Mouse (Mus musculus) intestine, embryonic 14.5 days (tissue): ENCODE measurements around the gene Atf2. TPM values are rescaled to one million over a fixed set of nuclear protein-coding genes. Genes with fewer than 3 reads are reported as not detected.
"Not testable (repeated sequence)": the region's sequence is repeated elsewhere in the genome, so short reads cannot be mapped to it uniquely, and the experiment has no call there.

Source experiments
- ATAC-seq: fragments of 200-750 bp; cut with Nextera tagmentation; replicated peaks from 2 replicates; pipeline ENCODE4 v1.8.0; 2017; ENCODE audit warnings: low read depth, moderate number of reproducible peaks, moderate TSS enrichment, moderate library complexity; ENCODE audit not compliant: low FRiP score, low TSS enrichment
- DNase-seq: peaks from one replicate; pipeline ENCODE4 v3.0.0-alpha.2; 2018; ENCODE audit warnings: low spot score
- H3K27ac ChIP-seq: fragments of 300-500 bp; sonication (generic); 2 replicates; pipeline ENCODE4 v1.5.1; 2014; ENCODE audit warnings: low read depth, mild to moderate bottlenecking, control low read depth
- H3K27me3 ChIP-seq: fragments of 300-500 bp; sonication (generic); replicated peaks from 2 replicates; pipeline ENCODE4 v1.6.1; 2014; ENCODE audit warnings: low read length, control low read depth; ENCODE audit not compliant: control insufficient read depth, insufficient read depth
- H3K36me3 ChIP-seq: fragments of 300-500 bp; sonication (generic); 2 replicates; pipeline ENCODE4 v1.6.1; 2014; ENCODE audit warnings: low read length, control low read depth; ENCODE audit not compliant: control insufficient read depth, insufficient read depth
- H3K4me1 ChIP-seq: fragments of 300-500 bp; sonication (generic); replicated peaks from 2 replicates; pipeline ENCODE4 v1.6.1; 2014; ENCODE audit warnings: low read length, control low read depth, mixed read lengths; ENCODE audit not compliant: control insufficient read depth, insufficient read depth
- H3K4me2 ChIP-seq: fragments of 300-500 bp; sonication (generic); 2 replicates; pipeline ENCODE4 v1.6.1; 2014; ENCODE audit warnings: low read length
- H3K4me3 ChIP-seq: fragments of 300-500 bp; sonication (generic); 2 replicates; pipeline ENCODE4 v1.5.1; 2014; ENCODE audit warnings: low read depth, low read length, control low read depth, mixed read lengths
- H3K9ac ChIP-seq: fragments of 300-500 bp; sonication (generic); 2 replicates; pipeline ENCODE4 v1.6.1; 2014; ENCODE audit warnings: mild to moderate bottlenecking, low read length
- H3K9me3 ChIP-seq: fragments of 300-500 bp; sonication (generic); 2 replicates; pipeline ENCODE4 v1.6.1; 2016; ENCODE audit warnings: low read length, control low read depth; ENCODE audit not compliant: control insufficient read depth
- WGBS: fragments of 180-500 bp; shearing (Covaris S2); extraction: QIAGEN DNeasy Blood & Tissue Kit; methylation state at CpG from one replicate; pipeline ENCODE4 v1.1.7; 2014; 5-methylcytosine and 5-hydroxymethylcytosine counted together
- polyA plus RNA-seq: library from polyadenylated mRNA; unstranded; fragments of >200 nt; fragmentation: Nextera tagmentation; extraction: Ambion mirVana; gene quantifications from 2 replicates; pipeline ENCODE4 v1.2.1, GENCODE M21; 2014

The Atf2 gene
- polyA plus RNA-seq, 1 experiment from 2014 or later: 69.4 TPM

DNA sequence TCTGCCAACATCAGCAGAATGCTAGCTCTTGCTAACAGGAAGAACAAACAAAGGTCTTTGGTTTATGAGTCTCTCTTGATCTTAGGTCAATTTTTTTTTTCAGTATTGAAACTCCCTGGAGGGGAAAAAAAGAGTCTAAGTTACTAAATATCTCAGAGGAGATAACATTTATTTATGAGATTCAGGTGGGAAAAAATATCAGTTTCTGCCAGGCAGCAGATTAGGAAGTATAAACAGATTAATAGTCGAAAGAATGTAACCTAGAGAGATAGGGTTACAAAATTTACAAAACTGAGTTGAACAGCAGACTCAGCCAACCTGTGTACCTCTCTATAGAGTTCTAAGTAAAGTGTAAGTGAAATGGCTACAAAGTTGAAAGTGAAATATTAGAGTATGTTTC lies 7.9 kb upstream of the Atf2 start:
- 0 out of 2 replicates have a peak, but pooled peaks cover 2% of the 10 kb centered on the region for H3K36me3 ChIP-seq
- no peaks in the 10 kb centered on the region for H3K9me3 ChIP-seq
- H3K27me3 ChIP-seq: no peaks in the 10 kb centered on the region
- H3K9ac ChIP-seq: no peak overlapping the region
- no peak overlapping the region for H3K4me2 ChIP-seq
- ATAC-seq (no peak), DNase-seq (no peak)
- no peak overlapping the region for H3K4me3 ChIP-seq
- H3K4me1 ChIP-seq: no peaks in the 10 kb centered on the region
- H3K27ac ChIP-seq: no peak overlapping the region
- 60% methylated on average over 1 of the region's 1 CpGs for WGBS

DNA sequence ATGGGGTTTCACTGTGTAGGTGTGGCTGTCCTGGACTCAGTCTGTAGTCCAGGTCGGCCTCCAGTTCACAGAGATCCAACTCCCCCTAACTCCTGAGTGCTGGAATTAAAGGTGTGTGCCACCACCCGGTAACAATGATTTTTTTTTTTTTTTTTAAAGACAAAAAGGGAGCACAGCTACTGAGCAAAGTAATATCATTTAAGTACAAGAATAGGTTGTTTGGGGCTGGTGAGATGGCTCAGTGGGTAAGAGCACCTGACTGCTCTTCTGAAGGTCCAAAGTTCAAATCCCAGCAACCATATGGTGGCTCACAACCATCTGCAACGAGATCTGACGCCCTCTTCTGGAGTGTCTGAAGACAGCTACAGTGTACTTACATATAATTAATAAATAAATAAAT lies 4.5 kb upstream of the Atf2 start:
- not testable (repeated sequence) for ATAC-seq, H3K9ac ChIP-seq, H3K27me3 ChIP-seq, H3K27ac ChIP-seq, DNase-seq, H3K4me2 ChIP-seq, H3K4me3 ChIP-seq, H3K36me3 ChIP-seq, H3K4me1 ChIP-seq, H3K9me3 ChIP-seq
- 66% methylated on average over 4 of the region's 4 CpGs for WGBS

DNA sequence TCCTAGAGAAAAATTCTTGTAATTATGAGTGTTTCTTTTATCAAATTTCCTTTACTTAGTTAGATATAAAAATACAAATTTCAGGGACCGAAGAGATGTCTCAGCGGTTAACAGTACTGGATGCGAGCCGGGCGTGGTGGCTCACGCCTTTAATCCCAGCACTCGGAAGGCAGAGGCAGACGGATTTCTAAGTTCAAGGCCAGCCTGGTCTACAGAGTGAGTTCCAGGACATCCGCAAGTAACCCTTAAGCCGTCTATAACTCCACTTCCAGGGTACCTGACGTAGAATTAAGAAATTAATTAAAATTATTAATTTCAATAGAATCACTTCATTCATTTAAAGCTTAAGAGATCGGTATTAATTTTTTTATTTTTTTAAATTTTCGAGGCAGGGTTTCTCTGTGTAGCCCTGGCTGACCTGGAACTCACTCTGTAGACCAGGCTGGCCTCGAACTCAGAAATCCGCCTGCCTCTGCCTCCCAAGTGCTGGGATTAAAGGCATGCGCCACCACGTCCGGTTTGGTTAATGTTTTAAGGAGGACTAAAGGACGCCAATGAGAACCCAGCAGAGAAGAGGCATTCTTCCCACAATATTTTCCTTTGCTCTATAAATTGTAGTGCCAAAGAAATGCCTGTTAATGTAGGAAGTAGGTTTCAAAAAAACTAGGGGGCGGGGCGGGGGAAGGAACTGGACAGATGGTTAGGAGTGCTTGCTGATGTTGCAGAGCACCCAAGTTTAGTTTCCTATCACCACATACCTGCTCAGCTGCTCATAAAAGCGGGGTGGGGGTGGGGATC lies 1.2 kb upstream of the Atf2 start:
- H3K4me1 ChIP-seq: no peaks in the 10 kb centered on the region

DNA sequence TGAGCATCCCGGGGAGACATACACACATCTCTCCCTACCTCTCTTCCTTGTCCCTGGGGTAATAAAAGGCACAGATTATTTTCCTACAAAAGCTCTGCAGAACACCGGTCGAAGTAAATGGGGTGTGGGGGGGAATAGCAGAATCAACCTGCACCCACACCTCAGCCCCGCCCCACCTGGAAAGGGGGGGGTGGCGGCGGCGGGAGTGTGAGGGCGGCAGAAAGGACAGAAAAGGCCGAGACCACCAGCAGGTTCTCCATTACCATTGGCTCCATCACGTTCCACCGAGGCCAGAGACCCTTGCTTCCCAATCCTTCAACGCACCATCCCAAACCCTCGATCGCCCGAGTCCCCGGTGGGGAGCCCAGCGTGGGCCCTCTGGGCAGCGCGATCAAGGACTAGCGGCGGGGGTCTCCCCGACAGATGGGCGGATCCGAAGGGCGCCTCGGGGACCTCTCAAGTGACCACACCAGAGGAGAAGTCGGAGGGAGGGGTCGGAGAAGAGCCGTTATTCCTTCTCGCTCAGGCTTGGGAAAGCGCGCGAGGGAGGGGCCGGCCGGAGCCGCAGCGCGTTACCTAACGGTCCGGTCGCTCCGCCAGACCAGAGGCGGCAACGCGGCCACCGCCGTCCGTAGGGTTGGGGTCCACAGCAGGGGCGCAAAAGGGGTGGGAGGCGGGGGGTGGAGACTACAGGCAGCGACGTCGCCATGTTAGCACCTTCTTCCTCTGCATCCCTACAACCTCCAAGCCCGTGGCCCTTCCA lies 557 bp downstream of the Atf2 start:
- Histone ChIP-seq H3K4me1 (no peaks in the 10 kb centered on the region), H3K4me2 (peak overlapping the region; percentile 64), H3K27ac (peak overlapping the region; percentile 88), H3K27me3 (no peaks in the 10 kb centered on the region), H3K4me3 (peak overlapping the region; percentile 97), H3K9ac (peak overlapping the region; percentile 94), H3K36me3 (no peaks in the 10 kb centered on the region), H3K9me3 (no peaks in the 10 kb centered on the region)
- ATAC-seq (no peak), DNase-seq (no peak)
- under 1% methylated on average over 54 of the region's 54 CpGs for WGBS

More for the DNA sequence above, 1.2 kb upstream of the Atf2 start:
- Histone ChIP-seq H3K27ac (peak overlapping the region; percentile 78), H3K9ac (peak overlapping the region; percentile 61), H3K27me3 (no peaks in the 10 kb centered on the region), H3K4me2 (peak overlapping the region; percentile 63), H3K36me3 (no peaks in the 10 kb centered on the region), H3K9me3 (no peaks in the 10 kb centered on the region), H3K4me3 (peak overlapping the region; percentile 97)
- ATAC-seq: no peak
- WGBS: 64% methylated on average over 22 of the region's 22 CpGs
- no peak for DNase-seq

DNA sequence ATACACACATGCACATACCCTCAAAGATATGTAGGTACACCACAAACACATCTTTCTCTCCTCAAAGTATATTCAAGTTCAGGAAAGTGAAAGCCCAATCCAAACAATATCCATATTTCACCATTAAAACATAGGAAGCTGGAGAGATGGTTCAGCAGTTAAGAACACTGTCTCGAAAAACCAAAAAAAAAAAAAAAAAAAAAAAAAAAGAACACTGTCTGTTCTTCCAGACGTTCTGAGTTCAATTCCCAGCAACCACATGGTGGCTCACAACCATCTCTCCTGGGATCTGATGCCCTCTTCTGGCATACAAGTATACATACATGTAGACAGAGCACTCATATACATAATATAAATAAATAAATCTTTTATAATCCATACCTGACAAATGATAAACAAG lies 6.4 kb downstream of the Atf2 start:
- no peak overlapping the region for H3K4me3 ChIP-seq
- no peak overlapping the region for H3K9ac ChIP-seq
- WGBS: 77% methylated on average over 2 of the region's 2 CpGs
- ATAC-seq: no peak
- no peaks in the 10 kb centered on the region for H3K27me3 ChIP-seq
- H3K9me3 ChIP-seq: no peaks in the 10 kb centered on the region
- no peak overlapping the region for H3K27ac ChIP-seq
- H3K36me3 ChIP-seq: no peaks in the 10 kb centered on the region; the same call in 1 of the 2 replicates
- DNase-seq: no peak
- H3K4me1 ChIP-seq: no peaks in the 10 kb centered on the region
- no peak overlapping the region for H3K4me2 ChIP-seq

DNA sequence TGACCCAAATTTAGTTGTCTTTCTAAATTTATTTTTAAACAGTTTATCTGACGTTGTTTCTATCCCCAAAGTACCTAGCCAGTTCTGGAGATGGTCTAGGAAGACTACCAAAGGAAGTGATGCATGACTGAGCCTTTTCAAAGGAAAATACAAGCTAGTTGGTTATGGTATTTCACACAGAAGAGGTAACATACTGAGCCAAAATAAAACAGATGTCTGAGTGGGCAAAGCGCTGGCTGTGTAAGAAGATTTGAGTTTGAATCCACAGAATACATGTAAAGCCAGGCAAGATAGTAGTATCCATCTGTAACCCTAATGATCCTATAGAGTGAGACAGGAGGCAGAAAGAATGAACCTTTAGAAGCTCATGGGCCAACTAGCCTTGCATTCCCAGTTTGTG lies 14.5 kb downstream of the Atf2 start:
- ATAC-seq (no peak), DNase-seq (no peak)
- WGBS: 92% methylated on average over 2 of the region's 2 CpGs
- no peaks in the 10 kb centered on the region for H3K27me3 ChIP-seq
- no peak overlapping the region for H3K27ac ChIP-seq
- peaks cover 22% of the 10 kb centered on the region for H3K36me3 ChIP-seq
- H3K9ac ChIP-seq: no peak overlapping the region
- H3K4me2 ChIP-seq: no peak overlapping the region
- no peaks in the 10 kb centered on the region for H3K9me3 ChIP-seq
- H3K4me3 ChIP-seq: no peak overlapping the region
- H3K4me1 ChIP-seq: no peaks in the 10 kb centered on the region

DNA sequence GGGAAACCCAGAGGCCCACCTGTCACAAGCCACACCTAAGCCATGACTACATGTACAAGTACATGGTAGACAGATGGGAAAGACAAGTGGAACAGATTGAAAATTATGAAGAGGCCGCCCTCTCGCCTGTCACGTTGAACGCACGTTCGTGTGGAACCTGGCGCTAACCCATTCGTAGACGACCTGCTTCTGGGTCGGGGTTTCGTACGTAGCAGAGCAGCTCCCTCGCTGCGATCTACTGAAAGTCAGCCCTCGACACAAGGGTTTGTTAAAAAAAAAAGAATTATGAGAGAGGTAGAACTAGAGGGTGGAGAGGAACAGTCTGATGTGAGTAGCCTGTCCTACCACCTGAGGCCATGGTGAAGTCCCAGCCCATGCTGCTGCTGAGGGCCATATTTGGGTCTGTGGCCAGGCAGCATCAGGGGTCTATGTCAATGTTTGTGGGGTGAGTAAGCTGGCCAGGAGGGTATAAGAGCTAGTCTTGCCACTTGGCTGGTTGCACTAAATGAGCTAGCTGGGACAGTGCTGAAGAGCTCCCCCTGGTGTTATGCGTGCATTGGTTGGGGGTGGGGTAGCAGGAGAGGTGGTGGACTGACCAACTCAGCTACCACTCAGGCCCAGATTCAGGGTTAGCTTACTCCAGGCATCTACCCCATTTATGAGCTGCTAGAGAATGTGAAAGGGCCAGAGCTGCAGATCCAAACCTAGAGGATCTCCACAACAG lies 24.5 kb downstream of the Atf2 start:
- 78% methylated on average over 16 of the region's 16 CpGs for WGBS

DNA sequence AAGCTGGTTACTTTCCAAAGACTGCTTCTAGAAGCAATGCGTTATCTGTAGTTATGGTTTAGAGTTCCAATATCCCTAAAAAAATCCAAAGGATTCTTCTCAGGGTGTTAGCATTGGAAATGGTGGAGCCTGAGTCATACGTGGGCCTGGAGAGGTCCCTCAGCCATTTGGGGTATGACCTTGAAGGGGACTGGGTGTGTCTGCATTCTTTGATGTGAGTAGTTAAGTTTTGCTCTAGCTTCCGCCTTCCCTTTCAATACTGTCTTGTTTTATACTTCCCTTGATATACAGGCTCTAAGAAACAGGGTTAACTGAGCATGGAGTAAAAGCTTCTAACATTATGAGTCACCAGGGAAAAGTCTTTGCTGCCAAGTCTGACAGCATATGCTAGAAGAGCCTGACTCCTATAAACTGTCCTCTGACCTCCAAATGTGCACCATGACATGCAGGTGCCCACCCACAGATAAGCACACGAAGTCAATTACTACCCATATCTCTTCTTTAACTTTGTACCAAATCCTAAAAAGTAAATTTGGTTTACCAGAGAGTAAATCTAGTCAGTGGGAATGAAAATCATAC lies 32.3 kb downstream of the Atf2 start:
- Histone ChIP-seq H3K4me3 (no peak overlapping the region), H3K27me3 (no peaks in the 10 kb centered on the region), H3K4me1 (no peaks in the 10 kb centered on the region), H3K9ac (no peak overlapping the region), H3K27ac (no peak overlapping the region), H3K4me2 (no peak overlapping the region), H3K36me3 (peaks cover 17% of the 10 kb centered on the region), H3K9me3 (no peaks in the 10 kb centered on the region)
- ATAC-seq: no peak
- 76% methylated on average over 4 of the region's 4 CpGs for WGBS
- no peak for DNase-seq

More for the DNA sequence above, 24.5 kb downstream of the Atf2 start:
- Histone ChIP-seq H3K9me3 (no peaks in the 10 kb centered on the region), H3K27ac (no peak overlapping the region), H3K27me3 (no peaks in the 10 kb centered on the region), H3K4me2 (no peak overlapping the region), H3K4me1 (no peaks in the 10 kb centered on the region), H3K4me3 (no peak overlapping the region), H3K36me3 (peaks cover 23% of the 10 kb centered on the region), H3K9ac (no peak overlapping the region)
- DNase-seq (no peak), ATAC-seq (no peak)
